Mouse (Mus musculus) frontal cortex, adult (tissue): ENCODE results near the gene Shank2.

ENCODE experiments used
- ATAC-seq: cut with Nextera tagmentation; 2 replicates; pipeline ENCODE4 v1.9.2; 2017; ENCODE audit warnings: mild to moderate bottlenecking, moderate library complexity, mixed read lengths; ENCODE audit not compliant: low TSS enrichment

Gene Shank2

GRCm38 (mm10) chr7:144170272-144170671, 168.5 kb downstream of the Shank2 start:
- ATAC-seq, result 0 out of 2 replicates have a peak, but pooled peaks have one; percentile 7

DNA sequence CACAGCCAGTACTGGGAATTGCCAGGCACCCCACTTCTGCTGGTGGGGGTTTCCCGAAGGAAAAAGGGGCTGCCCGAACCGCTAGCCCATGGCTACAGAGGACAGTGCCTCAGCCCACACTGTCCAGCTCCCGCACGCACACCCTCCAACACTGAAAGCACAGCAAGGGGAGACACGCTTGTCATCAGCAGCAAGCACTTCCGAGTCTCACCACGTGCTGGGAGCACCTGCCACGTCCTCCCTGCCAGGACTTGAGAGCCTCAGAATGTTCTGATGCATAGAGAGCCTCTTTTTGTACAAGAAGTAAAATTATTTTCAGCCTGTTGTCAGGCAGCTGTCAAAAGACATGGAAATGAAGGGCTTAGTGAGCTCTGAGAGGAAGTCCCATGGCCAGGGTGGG, 169.0 kb downstream of the Shank2 start:
- ATAC-seq, result peak; percentile 45

GRCm38 (mm10) chr7:144173869-144174268, 172.1 kb downstream of the Shank2 start:
- ATAC-seq, result no peak

DNA sequence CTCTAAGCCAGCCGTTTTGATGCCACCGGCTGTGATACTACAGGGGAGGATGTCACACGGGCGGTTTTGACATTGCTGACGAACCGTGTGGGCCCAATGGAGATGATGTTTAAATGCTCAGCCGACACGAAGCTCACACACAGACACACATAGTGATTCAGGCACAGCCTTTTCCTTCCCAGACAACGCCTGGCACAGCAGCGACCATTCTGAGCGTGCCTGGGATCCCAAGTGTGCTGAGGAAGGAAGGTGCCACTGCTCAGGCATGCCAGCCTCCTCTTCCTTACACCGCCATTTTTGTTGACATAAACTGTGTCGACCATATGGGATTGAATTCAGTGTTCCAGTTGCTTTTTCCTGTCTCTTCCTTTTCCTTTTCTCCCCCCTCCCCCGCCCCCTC, 172.6 kb downstream of the Shank2 start:
- no peak; the same call in 1 of the 2 replicates for ATAC-seq

GRCm38 (mm10) chr7:144175025-144175424, 173.3 kb downstream of the Shank2 start:
- ATAC-seq, result no peak

- ATAC-seq, result peak; percentile 39
Observed at GRCm38 (mm10) chr7:144175481-144176233, 173.9 kb downstream of the Shank2 start.

DNA sequence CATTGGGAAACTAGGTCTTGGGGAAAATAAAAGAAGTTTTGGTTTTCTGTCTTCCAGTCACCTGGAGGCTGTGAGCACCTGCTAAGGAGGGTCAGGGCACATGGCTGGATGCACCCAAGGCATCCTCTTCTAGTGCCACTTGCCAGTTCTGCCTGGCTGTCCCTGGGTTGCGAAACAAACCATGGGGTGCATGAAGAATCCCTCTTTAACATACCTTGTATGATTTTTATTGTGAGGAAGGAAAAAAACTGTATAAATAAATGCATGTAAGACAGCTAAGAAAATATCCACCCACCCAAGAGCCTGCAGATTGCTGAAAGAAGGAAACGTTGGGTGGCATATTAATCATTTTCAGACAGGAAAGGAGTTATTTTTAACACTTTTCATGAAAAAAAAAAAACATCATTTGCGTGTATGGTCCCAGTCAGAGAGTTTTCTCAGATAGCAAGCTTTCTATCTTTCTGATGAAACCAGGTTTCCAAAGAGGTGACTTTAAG, 174.6 kb downstream of the Shank2 start:
- peak; percentile 8; the same call in 1 of the 2 replicates for ATAC-seq

DNA sequence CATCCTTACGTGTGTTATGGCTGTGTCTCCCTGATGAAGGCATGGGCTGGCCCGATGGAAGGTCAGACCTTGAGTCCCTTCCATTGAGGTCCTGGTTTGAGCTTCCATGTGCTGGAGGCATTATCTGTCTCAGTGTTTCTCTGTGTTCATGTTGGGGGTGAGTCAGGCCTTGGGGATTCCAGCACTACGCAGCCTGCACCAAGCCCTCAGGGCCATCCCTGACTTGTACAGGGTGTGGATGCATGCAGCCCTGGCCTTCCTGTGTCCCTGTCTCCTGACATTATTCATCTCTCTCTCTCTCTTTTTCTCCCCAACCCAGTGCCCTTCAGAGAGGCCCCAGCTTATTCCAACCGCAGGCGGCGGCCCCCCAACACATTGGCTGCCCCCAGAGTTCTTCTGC, 177.7 kb downstream of the Shank2 start:
- ATAC-seq, result no peak

DNA sequence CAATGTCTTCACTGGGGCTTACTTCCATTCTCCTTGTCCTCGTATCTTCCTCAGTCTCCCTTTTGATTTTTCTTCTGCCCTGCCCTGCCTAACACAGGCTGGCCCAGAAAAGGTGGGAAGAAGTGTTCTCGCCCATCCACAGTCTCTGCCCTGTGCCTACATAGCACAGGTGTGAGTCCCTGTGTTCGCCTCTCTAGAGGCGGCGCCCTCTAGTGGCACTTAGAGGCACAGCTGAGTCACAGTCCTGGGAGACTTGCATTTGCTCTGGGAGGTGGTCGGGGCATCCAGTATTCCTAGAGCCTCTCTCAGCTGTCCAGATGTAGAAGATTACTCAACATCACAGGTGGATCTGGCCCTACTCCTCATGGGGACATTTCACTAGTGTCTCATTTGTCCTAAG, 179.2 kb downstream of the Shank2 start:
- peak; percentile 56 for ATAC-seq

DNA sequence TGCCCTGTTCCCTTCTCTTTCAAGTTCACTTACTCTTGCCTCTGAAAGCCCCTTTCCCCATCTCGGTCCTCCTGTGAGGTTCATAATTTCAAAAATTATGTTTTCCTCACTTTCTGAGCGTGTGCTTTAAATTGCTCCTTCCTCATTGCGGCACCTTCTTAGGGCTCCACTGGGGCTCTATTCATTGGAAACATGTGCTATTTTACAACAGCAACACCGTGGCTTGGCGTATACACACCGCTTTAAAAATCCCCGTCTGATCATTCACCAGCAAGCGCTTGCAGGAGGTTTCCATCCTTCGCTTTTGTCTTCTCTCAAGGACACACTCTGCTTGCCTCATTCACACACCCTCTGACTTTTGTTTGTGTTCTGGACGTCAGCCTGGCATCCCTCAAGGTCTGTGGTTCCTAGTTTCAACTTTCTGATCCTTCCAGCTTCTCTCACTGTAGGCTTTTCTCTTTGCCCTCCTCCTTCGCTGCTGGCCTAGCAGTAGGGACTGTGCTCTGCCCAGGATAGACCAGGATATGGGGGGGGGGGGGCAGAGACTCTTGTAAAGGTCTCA, 186.2 kb downstream of the Shank2 start:
- ATAC-seq, result no peak

- ATAC-seq, result no peak
Observed at GRCm38 (mm10) chr7:144189446-144189845, 187.7 kb downstream of the Shank2 start.

- ATAC-seq, result no peak
Observed at GRCm38 (mm10) chr7:144198491-144198890, 196.8 kb downstream of the Shank2 start.

- no peak for ATAC-seq
Observed at GRCm38 (mm10) chr7:144202017-144202682, 200.4 kb downstream of the Shank2 start.

GRCm38 (mm10) chr7:144204290-144204689, 202.6 kb downstream of the Shank2 start:
- peak; percentile 31; the same call in 1 of the 2 replicates for ATAC-seq

DNA sequence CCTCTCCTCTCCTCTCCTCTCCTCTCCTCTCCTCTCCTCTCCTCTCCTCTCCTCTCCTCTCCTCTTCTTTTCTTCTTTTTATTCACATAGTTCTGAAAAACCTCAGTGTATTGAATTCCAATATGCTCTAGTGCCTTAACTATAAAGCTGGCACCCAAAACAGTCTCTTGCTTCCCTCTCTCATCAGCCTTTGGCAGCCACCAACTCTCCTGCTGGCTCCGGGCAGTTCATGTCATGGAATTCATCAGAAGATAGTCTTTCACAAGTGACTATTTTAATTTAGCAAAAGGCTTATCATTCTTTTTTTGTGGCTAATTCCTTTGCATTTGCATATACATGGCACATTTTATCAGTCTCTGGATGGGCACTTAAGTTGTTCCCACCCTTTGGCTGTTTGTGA, 203.4 kb downstream of the Shank2 start:
- ATAC-seq, result no peak

DNA sequence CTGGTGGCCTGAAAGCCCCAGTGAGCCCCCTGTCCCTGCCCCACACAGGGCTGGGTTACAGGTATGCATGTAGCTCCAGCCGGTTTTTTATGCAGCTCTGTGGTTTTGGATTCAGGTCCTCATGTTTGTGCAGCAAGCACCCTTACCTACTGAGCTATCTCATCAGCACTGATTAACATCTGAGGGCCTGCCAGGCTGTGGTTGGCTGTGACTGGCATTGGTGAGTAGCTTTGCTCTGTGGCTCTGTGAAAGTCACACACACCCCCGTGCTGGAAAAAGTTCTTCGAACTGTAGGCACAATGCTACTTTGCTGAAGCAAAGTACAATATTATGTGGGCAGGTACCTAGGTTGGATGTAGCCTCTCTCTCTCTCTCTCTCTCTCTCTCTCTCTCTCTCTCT, 204.1 kb downstream of the Shank2 start:
- ATAC-seq, result peak; percentile 29; the same call in 1 of the 2 replicates

DNA sequence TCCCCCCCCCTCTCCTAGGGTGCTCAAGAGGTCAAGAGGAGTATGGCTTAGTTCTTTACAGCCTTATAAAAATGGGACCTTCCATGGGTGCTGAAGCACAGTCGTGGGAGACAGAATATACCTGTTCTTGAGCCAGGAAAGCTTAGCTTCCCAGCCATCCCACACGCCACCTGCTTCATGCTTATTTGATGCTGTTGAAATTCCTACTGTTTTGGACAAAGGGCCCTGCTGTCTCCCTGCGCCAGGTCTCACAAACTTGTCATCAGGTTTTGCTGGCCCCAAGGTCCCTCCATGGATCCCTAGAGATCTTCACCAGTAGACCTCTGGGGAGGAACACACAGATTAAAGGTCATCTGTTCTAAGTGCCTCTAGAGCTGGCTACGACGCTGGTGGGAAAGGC, 204.5 kb downstream of the Shank2 start:
- ATAC-seq, result no peak

- ATAC-seq, result no peak
Observed at GRCm38 (mm10) chr7:144207100-144207499, 205.4 kb downstream of the Shank2 start.

DNA sequence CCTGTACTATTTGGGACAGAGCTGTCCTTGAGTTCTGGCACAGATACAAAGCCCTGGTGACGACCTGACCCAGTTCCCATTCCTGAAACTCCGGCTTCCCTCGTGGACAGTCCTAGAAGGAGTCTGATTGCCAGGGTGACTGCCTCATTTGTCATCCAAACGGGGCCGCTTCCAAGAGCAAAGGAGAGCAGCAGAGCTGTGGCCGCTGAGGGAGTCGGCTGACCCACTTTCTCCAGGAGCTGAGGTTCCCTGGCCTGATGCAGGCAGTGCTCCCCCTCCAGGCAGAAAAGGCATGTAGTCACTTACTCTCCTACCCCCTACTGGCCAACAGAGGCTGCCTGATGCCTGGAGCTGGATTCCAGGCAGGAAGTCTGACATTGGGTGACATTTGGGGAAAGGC, 206.1 kb downstream of the Shank2 start:
- peak; percentile 74 for ATAC-seq

DNA sequence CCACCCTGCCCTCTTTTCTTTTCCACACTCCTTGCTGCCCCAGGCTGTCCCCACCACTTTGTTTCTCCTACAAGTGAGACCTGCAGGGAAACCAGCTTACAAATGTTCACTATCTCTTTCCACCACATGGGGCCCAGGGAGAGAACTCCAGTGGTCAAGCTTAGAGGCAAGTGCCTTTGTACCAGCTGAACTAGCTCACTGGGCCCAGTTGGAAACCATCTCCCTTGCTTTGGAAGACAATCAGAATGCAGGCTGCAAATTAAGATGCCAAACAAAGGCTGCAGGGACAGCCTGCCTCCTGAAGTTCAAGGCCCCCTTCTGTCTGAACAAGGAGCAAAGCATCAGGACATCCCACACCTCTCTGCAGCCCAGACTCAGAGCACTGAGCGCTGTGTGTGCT, 206.9 kb downstream of the Shank2 start:
- no peak for ATAC-seq

DNA sequence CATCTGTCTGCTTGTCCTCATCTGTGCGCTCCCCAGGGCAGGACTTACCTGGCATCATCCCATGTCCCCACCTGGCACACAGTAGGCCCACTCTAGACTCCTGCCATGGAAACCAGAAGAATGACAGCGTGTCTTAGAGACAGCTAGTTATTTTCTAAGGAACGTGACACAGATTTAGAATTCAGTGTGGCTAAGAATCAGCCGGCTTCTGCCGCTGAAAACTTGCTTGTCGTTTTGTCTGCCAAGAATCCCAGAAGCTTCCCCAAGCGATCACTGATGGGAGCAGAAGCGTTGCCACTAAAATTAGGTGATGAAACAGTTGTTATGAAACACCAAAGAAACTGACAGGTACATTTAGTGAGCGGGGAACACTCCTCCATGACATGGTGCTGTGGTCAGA, 208.8 kb downstream of the Shank2 start:
- ATAC-seq, result peak; percentile 44

DNA sequence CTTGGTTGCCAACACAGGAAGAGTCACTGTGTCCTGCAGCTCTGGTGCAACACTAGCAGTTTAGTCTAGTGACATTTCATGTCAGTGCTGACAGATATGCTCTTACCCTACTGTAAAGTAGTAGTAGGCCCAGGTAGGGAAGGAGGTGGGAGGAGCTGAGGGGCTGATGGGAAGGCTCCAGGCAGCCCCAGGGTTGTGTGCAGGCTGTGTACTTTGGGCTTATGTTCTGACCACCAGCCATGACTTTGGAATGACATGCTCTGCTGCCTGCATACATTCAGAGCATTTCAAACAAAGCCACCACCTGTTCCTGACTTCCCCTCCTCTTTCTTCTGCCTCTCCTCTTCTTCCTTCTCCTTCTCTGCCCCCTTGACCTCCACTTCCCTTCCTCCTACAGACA, 211.0 kb downstream of the Shank2 start:
- no peak for ATAC-seq

DNA sequence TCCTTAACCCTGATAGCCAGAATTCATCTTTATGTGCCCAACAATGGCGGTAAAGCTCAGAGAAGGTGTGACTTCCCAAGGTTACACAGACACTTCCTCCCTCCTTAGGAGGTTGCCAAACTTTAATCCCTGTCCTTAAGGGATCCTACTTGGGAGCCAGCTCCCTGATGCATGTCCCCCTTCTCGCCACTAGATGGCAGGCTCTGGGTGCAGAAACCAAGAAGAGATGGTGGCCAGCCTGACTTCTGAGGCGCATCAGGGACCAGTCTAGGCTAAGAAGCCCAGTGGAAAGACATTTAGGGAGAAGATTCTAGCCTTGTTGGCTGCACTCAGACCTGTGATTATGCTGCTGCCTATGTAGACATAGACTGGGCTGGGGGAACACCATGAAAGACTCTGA, 215.5 kb downstream of the Shank2 start:
- peak; percentile 91 for ATAC-seq
